Mouse (Mus musculus) forebrain, embryonic 10.5 days (tissue): ENCODE data around the gene Appl1. TPM values are rescaled to one million over a fixed set of nuclear protein-coding genes. Genes with fewer than 3 reads are reported as not detected.
A peak's percentile ranks its signal among the peaks of the same experiment; 100 is the strongest.
"Not testable (repeated sequence)": the region's sequence is repeated elsewhere in the genome, so short reads cannot be mapped to it uniquely, and the experiment has no call there.

ENCODE experiments used
- DNase-seq: peaks from one replicate; pipeline ENCODE4 v3.0.0-alpha.2; 2017; ENCODE audit warnings: low spot score; ENCODE audit errors: extremely low spot score
- H3K27ac ChIP-seq: fragments of 300-500 bp; sonication (generic); 2 replicates; pipeline ENCODE4 v1.5.1; 2016; ENCODE audit warnings: mild to moderate bottlenecking
- H3K27me3 ChIP-seq: fragments of 300-500 bp; sonication (generic); 2 replicates; pipeline ENCODE4 v1.6.1; 2016; ENCODE audit warnings: mild to moderate bottlenecking; ENCODE audit not compliant: poor library complexity, severe bottlenecking
- H3K36me3 ChIP-seq: fragments of 300-500 bp; sonication (generic); replicated peaks from 2 replicates; pipeline ENCODE4 v1.6.1; 2016; ENCODE audit warnings: mild to moderate bottlenecking, moderate library complexity
- H3K4me1 ChIP-seq: fragments of 300-500 bp; sonication (generic); 2 replicates; pipeline ENCODE4 v1.6.1; 2016
- H3K4me3 ChIP-seq: fragments of 300-500 bp; sonication (generic); 2 replicates; pipeline ENCODE4 v1.5.1; 2016; ENCODE audit warnings: mild to moderate bottlenecking, moderate library complexity
- H3K9me3 ChIP-seq: fragments of 300-500 bp; sonication (generic); 2 replicates; pipeline ENCODE4 v1.6.1; 2016; ENCODE audit warnings: mild to moderate bottlenecking, moderate library complexity
- WGBS: fragments of 180-500 bp; shearing (Covaris S2); methylation state at CpG from one replicate; pipeline ENCODE4 v1.1.7; 2016; 5-methylcytosine and 5-hydroxymethylcytosine counted together
- polyA plus RNA-seq: library from polyadenylated mRNA; unstranded; fragments of >200 nt; fragmentation: Nextera tagmentation; extraction: Ambion mirVana; gene quantifications from 2 replicates; pipeline ENCODE4 v1.2.1, GENCODE M21; 2016

The Appl1 gene
- polyA plus RNA-seq, 1 experiment from 2014 or later: 33.8 TPM

GRCm38 (mm10) chr14:26982150-26982530, 11.1 kb upstream of the Appl1 start:
- H3K4me3 ChIP-seq: no peak overlapping the region
- peaks cover 12% of the 10 kb centered on the region for H3K9me3 ChIP-seq
- no peak overlapping the region for H3K27ac ChIP-seq
- no peaks in the 10 kb centered on the region for H3K36me3 ChIP-seq
- H3K4me1 ChIP-seq: peaks cover 10% of the 10 kb centered on the region
- WGBS: 80% methylated on average over 5 of the region's 5 CpGs
- H3K27me3 ChIP-seq: peaks cover 2% of the 10 kb centered on the region; the same call in 1 of the 2 replicates
- DNase-seq: no peak

GRCm38 (mm10) chr14:26981494-26982149, 10.6 kb upstream of the Appl1 start:
- Histone ChIP-seq H3K27me3 (peaks cover 7% of the 10 kb centered on the region), H3K9me3 (peaks cover 12% of the 10 kb centered on the region), H3K27ac (no peak overlapping the region), H3K36me3 (no peaks in the 10 kb centered on the region), H3K4me3 (no peak overlapping the region), H3K4me1 (peaks cover 14% of the 10 kb centered on the region)
- WGBS: 74% methylated on average over 5 of the region's 5 CpGs
- DNase-seq: no peak

GRCm38 (mm10) chr14:26981021-26981420, 10.0 kb upstream of the Appl1 start:
- 97% methylated on average over 8 of the region's 8 CpGs for WGBS
- H3K4me3 ChIP-seq: no peak overlapping the region
- H3K36me3 ChIP-seq: no peaks in the 10 kb centered on the region
- peaks cover 14% of the 10 kb centered on the region for H3K4me1 ChIP-seq
- H3K9me3 ChIP-seq: peaks cover 12% of the 10 kb centered on the region
- H3K27me3 ChIP-seq: peaks cover 11% of the 10 kb centered on the region
- no peak overlapping the region for H3K27ac ChIP-seq
- DNase-seq: no peak

GRCm38 (mm10) chr14:26979808-26980207, 8.8 kb upstream of the Appl1 start:
- DNase-seq: no peak
- Histone ChIP-seq H3K9me3 (peaks cover 12% of the 10 kb centered on the region), H3K27me3 (peaks cover 15% of the 10 kb centered on the region), H3K36me3 (no peaks in the 10 kb centered on the region), H3K27ac (no peak overlapping the region), H3K4me1 (peaks cover 14% of the 10 kb centered on the region), H3K4me3 (no peak overlapping the region)
- WGBS: 87% methylated on average over 3 of the region's 3 CpGs

- Histone ChIP-seq H3K27ac (no peak overlapping the region), H3K27me3 (peaks cover 17% of the 10 kb centered on the region), H3K4me3 (no peak overlapping the region), H3K4me1 (peaks cover 14% of the 10 kb centered on the region), H3K9me3 (peaks cover 12% of the 10 kb centered on the region), H3K36me3 (no peaks in the 10 kb centered on the region)
- 51% methylated on average over 2 of the region's 2 CpGs for WGBS
- no peak for DNase-seq
These were observed 6.5 kb upstream of the Appl1 start for GRCm38 (mm10) chr14:26977500-26977899.

GRCm38 (mm10) chr14:26976212-26976611, 5.2 kb upstream of the Appl1 start:
- Histone ChIP-seq H3K9me3 (peaks cover 10% of the 10 kb centered on the region), H3K27ac (no peak overlapping the region), H3K27me3 (peaks cover 28% of the 10 kb centered on the region), H3K4me3 (no peak overlapping the region), H3K36me3 (no peaks in the 10 kb centered on the region), H3K4me1 (peaks cover 14% of the 10 kb centered on the region)
- WGBS: 85% methylated on average over 7 of the region's 7 CpGs
- no peak for DNase-seq

- Histone ChIP-seq H3K27ac (no peak overlapping the region), H3K36me3 (no peaks in the 10 kb centered on the region), H3K27me3 (peaks cover 30% of the 10 kb centered on the region), H3K4me3 (no peak overlapping the region), H3K9me3 (peaks cover 3% of the 10 kb centered on the region; the same call in 1 of the 2 replicates), H3K4me1 (peaks cover 18% of the 10 kb centered on the region)
- 94% methylated on average over 3 of the region's 3 CpGs for WGBS
- DNase-seq: no peak
These were observed 4.5 kb upstream of the Appl1 start for GRCm38 (mm10) chr14:26975490-26975889.

- Histone ChIP-seq H3K4me3 (no peak overlapping the region), H3K27me3 (peaks cover 30% of the 10 kb centered on the region), H3K36me3 (no peaks in the 10 kb centered on the region), H3K27ac (no peak overlapping the region), H3K4me1 (peaks cover 33% of the 10 kb centered on the region), H3K9me3 (no peaks in the 10 kb centered on the region)
- 85% methylated on average over 2 of the region's 2 CpGs for WGBS
- no peak for DNase-seq
These were observed 2.1 kb upstream of the Appl1 start for GRCm38 (mm10) chr14:26973089-26973488.

GRCm38 (mm10) chr14:26970439-26970932, 546 bp downstream of the Appl1 start:
- peak overlapping the region; percentile 94 for H3K27ac ChIP-seq
- under 1% methylated on average over 53 of the region's 53 CpGs for WGBS
- peaks cover 23% of the 10 kb centered on the region for H3K4me1 ChIP-seq
- no peaks in the 10 kb centered on the region for H3K9me3 ChIP-seq
- DNase-seq: peak; percentile 96
- H3K36me3 ChIP-seq: no peaks in the 10 kb centered on the region
- peak overlapping the region; percentile 91 for H3K4me3 ChIP-seq
- H3K27me3 ChIP-seq: peaks cover 17% of the 10 kb centered on the region

- no peaks in the 10 kb centered on the region for H3K9me3 ChIP-seq
- peaks cover 3% of the 10 kb centered on the region for H3K36me3 ChIP-seq
- H3K27ac ChIP-seq: peak overlapping the region; percentile 94
- WGBS: under 1% methylated on average over 62 of the region's 62 CpGs
- peak; percentile 70 for DNase-seq
- H3K4me1 ChIP-seq: peaks cover 23% of the 10 kb centered on the region
- peak overlapping the region; percentile 91 for H3K4me3 ChIP-seq
- H3K27me3 ChIP-seq: peaks cover 14% of the 10 kb centered on the region
These were observed 1.1 kb downstream of the Appl1 start for GRCm38 (mm10) chr14:26969856-26970407.

GRCm38 (mm10) chr14:26969164-26969563, 1.9 kb downstream of the Appl1 start:
- H3K27ac ChIP-seq: no peak overlapping the region
- peaks cover 14% of the 10 kb centered on the region for H3K27me3 ChIP-seq
- H3K9me3 ChIP-seq: no peaks in the 10 kb centered on the region
- peaks cover 23% of the 10 kb centered on the region for H3K4me1 ChIP-seq
- DNase-seq: no peak
- WGBS: 85% methylated on average over 3 of the region's 3 CpGs
- H3K4me3 ChIP-seq: peak overlapping the region; percentile 91
- peaks cover 10% of the 10 kb centered on the region for H3K36me3 ChIP-seq

- Histone ChIP-seq H3K27me3 (no peaks in the 10 kb centered on the region), H3K4me1 (no peaks in the 10 kb centered on the region), H3K27ac (no peak overlapping the region), H3K36me3 (peaks cover 53% of the 10 kb centered on the region), H3K9me3 (no peaks in the 10 kb centered on the region), H3K4me3 (no peak overlapping the region)
- WGBS: 89% methylated on average over 1 of the region's 1 CpGs
- DNase-seq: no peak
These were observed 10.5 kb downstream of the Appl1 start for GRCm38 (mm10) chr14:26960518-26960917.

- 85% methylated on average over 2 of the region's 2 CpGs for WGBS
- not testable (repeated sequence) for DNase-seq, H3K4me1 ChIP-seq, H3K27ac ChIP-seq, H3K4me3 ChIP-seq, H3K9me3 ChIP-seq, H3K27me3 ChIP-seq
- peaks cover 53% of the 10 kb centered on the region for H3K36me3 ChIP-seq
These were observed 14.9 kb downstream of the Appl1 start for GRCm38 (mm10) chr14:26956139-26956538.
